Mouse (Mus musculus) lung, embryonic 15.5 days (tissue): ENCODE data around the gene Stxbp3. TPM values are rescaled to one million over a fixed set of nuclear protein-coding genes. Genes with fewer than 3 reads are reported as not detected.
"Not testable (repeated sequence)": the region's sequence is repeated elsewhere in the genome, so short reads cannot be mapped to it uniquely, and the experiment has no call there.

Experiments used
- ATAC-seq: fragments of 200-750 bp; cut with Nextera tagmentation; 2 replicates; pipeline ENCODE4 v1.8.0; 2017; ENCODE audit warnings: moderate number of reproducible peaks, borderline replicate concordance; ENCODE audit not compliant: low FRiP score, low TSS enrichment; ENCODE audit errors: extremely low read depth
- H3K27ac ChIP-seq: fragments of 300-500 bp; sonication (generic); 2 replicates; pipeline ENCODE4 v1.5.1; 2015; ENCODE audit warnings: moderate library complexity, mild to moderate bottlenecking, inconsistent platforms
- H3K27me3 ChIP-seq: fragments of 300-500 bp; sonication (generic); 2 replicates; pipeline ENCODE4 v1.6.1; 2015; ENCODE audit warnings: inconsistent platforms
- H3K36me3 ChIP-seq: fragments of 300-500 bp; sonication (generic); 2 replicates; pipeline ENCODE4 v1.6.1; 2015; ENCODE audit warnings: inconsistent platforms
- H3K4me1 ChIP-seq: fragments of 300-500 bp; sonication (generic); 2 replicates; pipeline ENCODE4 v1.6.1; 2015; ENCODE audit warnings: inconsistent platforms
- H3K4me2 ChIP-seq: fragments of 300-500 bp; sonication (generic); 2 replicates; pipeline ENCODE4 v1.6.1; 2015; ENCODE audit warnings: inconsistent platforms, mild to moderate bottlenecking, moderate library complexity
- H3K4me3 ChIP-seq: fragments of 300-500 bp; sonication (generic); 2 replicates; pipeline ENCODE4 v1.5.1; 2015; ENCODE audit warnings: mild to moderate bottlenecking, inconsistent platforms
- H3K9ac ChIP-seq: fragments of 300-500 bp; sonication (generic); 2 replicates; pipeline ENCODE4 v1.6.1; 2015; ENCODE audit warnings: inconsistent platforms
- H3K9me3 ChIP-seq: fragments of 300-500 bp; sonication (generic); 2 replicates; pipeline ENCODE4 v1.6.1; 2016; ENCODE audit warnings: inconsistent platforms
- WGBS: fragments of 180-500 bp; shearing (Covaris S2); methylation state at CpG from one replicate; pipeline ENCODE4 v1.1.7; 2015; 5-methylcytosine and 5-hydroxymethylcytosine counted together
- polyA plus RNA-seq: library from polyadenylated mRNA; unstranded; fragments of >200 nt; fragmentation: Nextera tagmentation; extraction: Ambion mirVana; gene quantifications from 2 replicates; pipeline ENCODE4 v1.2.1, GENCODE M21; 2015

Stxbp3 gene
- polyA plus RNA-seq, 1 experiment from 2014 or later: 43.1 TPM

DNA sequence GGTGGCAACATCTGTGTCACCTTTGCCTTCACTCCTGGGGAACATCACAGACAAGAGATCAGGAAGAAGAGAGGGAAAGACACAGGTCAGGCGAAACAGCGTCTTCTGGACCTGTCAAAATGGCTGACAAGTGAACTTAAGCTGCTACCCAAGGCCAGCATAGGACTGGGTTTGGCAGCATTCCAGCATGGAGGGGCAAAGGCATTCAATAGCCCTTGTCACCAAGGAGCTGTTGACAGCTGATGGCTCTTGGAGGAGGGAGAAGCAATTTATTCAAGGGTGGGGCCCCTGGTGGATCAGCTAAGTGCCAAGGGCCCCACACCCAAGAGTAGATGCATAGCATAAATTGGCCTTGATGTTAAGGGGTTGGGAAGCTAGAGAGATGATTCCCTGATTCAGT lies 38.8 kb upstream of the Stxbp3 start:
- no peak overlapping the region for H3K27ac ChIP-seq

DNA sequence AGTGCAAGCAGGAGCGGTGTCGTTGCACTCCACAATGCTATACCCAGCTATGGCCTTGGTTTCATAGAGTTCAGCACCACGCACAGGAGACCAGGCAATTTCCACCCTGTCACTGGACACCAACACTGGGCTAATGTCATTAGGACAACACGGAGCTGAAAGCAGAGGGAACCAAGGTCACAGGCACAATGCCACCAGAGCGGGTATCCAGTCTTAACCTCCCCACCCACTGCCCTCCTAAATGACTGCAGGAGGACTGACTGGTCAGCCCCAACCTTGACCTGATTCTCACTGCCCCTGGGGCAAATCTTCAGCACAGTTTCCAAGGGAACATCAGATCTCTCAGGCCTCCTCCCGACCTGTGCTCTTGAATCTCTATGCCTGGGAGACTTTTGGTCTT lies 30.3 kb upstream of the Stxbp3 start:
- ATAC-seq: no peak

More for the DNA sequence above, 38.8 kb upstream of the Stxbp3 start:
- WGBS: 51% methylated on average over 2 of the region's 2 CpGs
- ATAC-seq: no peak
- no peak overlapping the region for H3K4me3 ChIP-seq
- no peaks in the 10 kb centered on the region for H3K9me3 ChIP-seq
- H3K36me3 ChIP-seq: no peaks in the 10 kb centered on the region
- no peaks in the 10 kb centered on the region for H3K27me3 ChIP-seq
- H3K4me1 ChIP-seq: peaks cover 24% of the 10 kb centered on the region
- H3K9ac ChIP-seq: no peak overlapping the region
- H3K4me2 ChIP-seq: no peak overlapping the region

DNA sequence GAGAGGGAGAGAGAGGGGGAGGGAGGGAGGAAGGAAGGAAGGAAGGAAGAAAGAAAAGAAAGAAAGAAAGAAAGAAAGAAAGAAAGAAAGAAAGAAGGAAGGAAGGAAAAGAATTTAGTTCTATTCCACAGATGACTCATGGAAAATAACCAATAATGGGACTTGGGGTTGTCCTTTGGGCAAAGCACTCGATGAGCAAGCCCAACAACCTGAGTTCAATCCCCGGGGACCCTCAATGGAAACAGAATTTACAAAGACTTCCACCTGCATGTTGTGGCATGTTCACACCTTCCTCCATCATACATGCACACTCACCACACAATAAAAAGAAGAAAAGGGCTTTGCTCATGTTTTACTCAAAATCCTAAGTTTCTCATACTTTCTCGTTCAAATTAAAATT lies 27.1 kb upstream of the Stxbp3 start:
- Histone ChIP-seq H3K4me2 (no peak overlapping the region), H3K27ac (no peak overlapping the region), H3K4me1 (no peaks in the 10 kb centered on the region), H3K9me3 (no peaks in the 10 kb centered on the region), H3K27me3 (no peaks in the 10 kb centered on the region), H3K9ac (no peak overlapping the region), H3K36me3 (no peaks in the 10 kb centered on the region), H3K4me3 (no peak overlapping the region)
- no peak for ATAC-seq
- WGBS: 86% methylated on average over 3 of the region's 3 CpGs

More for the DNA sequence above, 30.3 kb upstream of the Stxbp3 start:
- 78% methylated on average over 6 of the region's 6 CpGs for WGBS
- Histone ChIP-seq H3K27me3 (no peaks in the 10 kb centered on the region), H3K36me3 (no peaks in the 10 kb centered on the region), H3K27ac (no peak overlapping the region), H3K4me1 (no peaks in the 10 kb centered on the region), H3K4me2 (no peak overlapping the region), H3K9ac (no peak overlapping the region), H3K9me3 (no peaks in the 10 kb centered on the region), H3K4me3 (no peak overlapping the region)

DNA sequence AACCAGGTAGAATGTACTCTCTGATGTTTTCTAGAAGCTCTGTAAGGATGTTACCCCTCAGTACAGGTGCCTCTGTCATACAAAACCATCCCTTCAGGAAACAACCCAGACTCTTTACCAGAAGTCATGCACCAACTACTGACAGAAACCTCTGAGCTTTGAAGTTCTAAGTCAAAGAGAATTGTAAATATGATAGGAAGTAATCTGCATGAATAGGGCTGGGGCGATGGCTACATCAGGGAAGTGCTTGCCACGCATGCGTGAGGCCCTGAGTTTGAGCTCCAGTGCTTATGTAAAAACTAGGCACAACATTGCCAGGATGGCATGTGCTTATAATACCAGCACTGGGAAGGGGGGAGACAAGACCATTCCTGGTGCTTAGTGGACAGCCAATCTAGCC lies 25.4 kb upstream of the Stxbp3 start:
- Histone ChIP-seq H3K4me2 (no peak overlapping the region), H3K27me3 (no peaks in the 10 kb centered on the region), H3K9me3 (no peaks in the 10 kb centered on the region), H3K27ac (no peak overlapping the region), H3K9ac (no peak overlapping the region), H3K4me3 (no peak overlapping the region), H3K4me1 (no peaks in the 10 kb centered on the region), H3K36me3 (no peaks in the 10 kb centered on the region)
- WGBS: 91% methylated on average over 3 of the region's 3 CpGs
- no peak for ATAC-seq

DNA sequence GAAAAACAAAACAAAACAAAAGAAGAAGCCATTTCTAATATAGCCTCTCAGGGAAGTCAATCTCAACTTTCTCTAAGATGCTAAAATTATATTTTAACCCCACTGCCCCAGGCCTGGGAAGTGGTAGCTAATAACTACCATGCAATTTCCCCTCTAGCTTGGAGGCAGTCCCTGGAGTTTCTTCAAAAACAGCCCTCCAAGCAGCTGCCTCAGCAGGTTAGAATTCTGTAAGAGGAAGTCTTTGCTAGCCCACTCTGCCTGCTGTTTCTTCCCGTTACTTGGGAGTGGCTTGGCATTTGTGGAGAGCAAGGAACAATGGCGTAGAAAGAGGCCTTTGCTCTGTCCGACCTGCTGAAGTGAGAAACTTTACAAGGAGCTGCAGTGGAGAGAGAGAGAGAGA lies 24.8 kb upstream of the Stxbp3 start:
- Histone ChIP-seq H3K4me2 (no peak overlapping the region), H3K36me3 (no peaks in the 10 kb centered on the region), H3K27me3 (no peaks in the 10 kb centered on the region), H3K9ac (no peak overlapping the region), H3K4me3 (no peak overlapping the region), H3K27ac (no peak overlapping the region), H3K9me3 (no peaks in the 10 kb centered on the region), H3K4me1 (no peaks in the 10 kb centered on the region)
- no peak for ATAC-seq
- 34% methylated on average over 3 of the region's 3 CpGs for WGBS

DNA sequence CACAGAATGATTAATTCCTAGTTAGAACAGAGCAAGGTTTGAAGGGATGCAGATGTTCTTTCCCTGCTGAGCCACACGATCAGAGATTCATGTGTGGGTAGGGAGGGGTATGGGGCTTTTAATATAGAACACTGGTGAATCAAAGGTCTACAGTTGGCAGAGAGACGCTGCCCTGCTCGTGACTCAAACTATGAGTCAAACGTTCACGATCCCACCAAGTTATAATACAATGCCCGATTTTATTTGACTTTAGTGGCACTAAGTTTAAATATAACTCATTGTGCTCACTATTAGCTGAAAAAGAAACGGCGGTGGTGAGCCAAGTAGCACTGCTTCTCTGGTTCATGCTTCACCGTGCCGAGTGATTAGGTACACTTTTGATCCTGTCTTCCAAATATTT lies 22.8 kb upstream of the Stxbp3 start:
- no peaks in the 10 kb centered on the region for H3K36me3 ChIP-seq
- WGBS: 65% methylated on average over 10 of the region's 10 CpGs
- no peak for ATAC-seq
- H3K4me3 ChIP-seq: no peak overlapping the region
- H3K9me3 ChIP-seq: no peaks in the 10 kb centered on the region
- H3K27me3 ChIP-seq: no peaks in the 10 kb centered on the region
- no peak overlapping the region for H3K27ac ChIP-seq
- peaks cover 13% of the 10 kb centered on the region for H3K4me1 ChIP-seq
- H3K4me2 ChIP-seq: no peak overlapping the region
- no peak overlapping the region for H3K9ac ChIP-seq

DNA sequence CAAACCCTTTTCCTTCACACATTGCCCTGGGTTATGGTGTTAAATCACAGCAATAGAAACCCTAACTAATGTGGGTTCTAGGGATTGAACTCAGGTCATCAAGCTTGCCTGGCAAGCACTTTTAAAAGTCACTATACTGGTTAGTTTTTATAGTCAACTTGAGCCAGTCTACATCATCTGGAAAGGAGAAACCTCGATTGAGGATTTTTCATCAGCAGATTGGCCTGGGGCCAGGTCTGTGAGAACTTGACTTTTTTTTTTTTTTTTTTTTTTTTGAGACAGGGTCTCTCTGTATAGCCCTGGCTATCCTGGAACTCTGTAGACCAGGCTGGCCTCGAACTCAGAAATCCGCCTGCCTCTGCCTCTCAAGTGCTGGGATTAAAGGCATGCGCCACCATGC lies 22.0 kb upstream of the Stxbp3 start:
- WGBS: 75% methylated on average over 4 of the region's 4 CpGs
- ATAC-seq, H3K4me2 ChIP-seq, H3K27me3 ChIP-seq, H3K4me3 ChIP-seq, H3K9ac ChIP-seq, H3K27ac ChIP-seq, H3K36me3 ChIP-seq, H3K9me3 ChIP-seq: not testable (repeated sequence)
- peaks cover 20% of the 10 kb centered on the region for H3K4me1 ChIP-seq

DNA sequence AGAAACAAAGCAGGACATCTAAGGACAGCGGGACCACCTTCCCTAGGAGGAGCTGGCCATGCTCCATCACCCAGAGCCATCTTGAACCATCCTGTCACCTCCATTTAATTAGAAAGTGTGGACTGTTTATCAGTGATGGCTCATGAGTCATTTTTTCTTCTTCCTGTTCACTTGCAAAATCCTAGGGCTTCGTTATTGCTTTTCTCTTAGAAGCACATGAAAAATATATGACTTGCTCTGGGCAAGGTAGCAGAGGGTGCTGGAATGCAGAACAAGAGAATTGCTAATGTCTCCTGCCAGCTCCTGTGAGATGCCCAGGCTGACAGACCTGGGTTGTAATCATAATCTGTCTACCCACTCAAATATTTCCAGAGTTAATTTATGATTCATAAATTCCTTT lies 20.5 kb upstream of the Stxbp3 start:
- H3K9me3 ChIP-seq: no peaks in the 10 kb centered on the region
- H3K27me3 ChIP-seq: no peaks in the 10 kb centered on the region
- no peak for ATAC-seq
- no peak overlapping the region for H3K4me2 ChIP-seq
- no peak overlapping the region for H3K9ac ChIP-seq
- 70% methylated on average over 2 of the region's 2 CpGs for WGBS
- H3K27ac ChIP-seq: no peak overlapping the region
- H3K4me3 ChIP-seq: no peak overlapping the region
- no peaks in the 10 kb centered on the region for H3K36me3 ChIP-seq
- peaks cover 34% of the 10 kb centered on the region for H3K4me1 ChIP-seq

DNA sequence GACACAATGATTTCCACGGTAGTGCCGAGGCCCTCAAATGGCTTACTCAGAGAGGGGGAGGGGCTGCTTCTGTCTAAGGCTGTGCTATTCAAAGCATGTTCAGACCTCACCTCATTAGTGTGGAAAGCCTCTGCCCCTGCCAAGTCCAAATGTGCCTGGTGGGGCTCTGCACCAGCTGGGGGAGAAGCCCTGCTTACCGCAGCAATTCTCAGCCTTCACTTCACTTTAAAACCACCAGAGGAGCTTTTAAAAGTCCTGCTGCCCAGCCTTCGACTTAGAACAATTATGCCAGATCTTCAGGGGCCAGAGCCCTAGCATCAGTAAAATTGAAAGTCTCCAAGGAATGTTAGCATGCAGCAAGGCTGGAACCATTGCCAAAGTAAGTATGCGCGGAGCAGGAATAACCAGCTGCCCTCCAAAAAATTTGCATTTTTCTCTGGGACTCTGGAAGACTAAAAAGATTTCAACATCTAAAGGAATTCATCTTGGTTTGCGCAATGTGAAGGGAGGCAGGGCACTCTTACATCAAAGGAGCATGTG lies 18.0 kb upstream of the Stxbp3 start:
- H3K9me3 ChIP-seq: no peaks in the 10 kb centered on the region
- H3K4me3 ChIP-seq: peak overlapping the region; percentile 7
- no peaks in the 10 kb centered on the region for H3K27me3 ChIP-seq
- peak overlapping the region; percentile 43 for H3K4me2 ChIP-seq
- WGBS: 15% methylated on average over 7 of the region's 7 CpGs
- H3K9ac ChIP-seq: no peak overlapping the region
- H3K4me1 ChIP-seq: peaks cover 45% of the 10 kb centered on the region
- peak; percentile 91 for ATAC-seq
- H3K36me3 ChIP-seq: no peaks in the 10 kb centered on the region
- peak overlapping the region; percentile 97 for H3K27ac ChIP-seq

DNA sequence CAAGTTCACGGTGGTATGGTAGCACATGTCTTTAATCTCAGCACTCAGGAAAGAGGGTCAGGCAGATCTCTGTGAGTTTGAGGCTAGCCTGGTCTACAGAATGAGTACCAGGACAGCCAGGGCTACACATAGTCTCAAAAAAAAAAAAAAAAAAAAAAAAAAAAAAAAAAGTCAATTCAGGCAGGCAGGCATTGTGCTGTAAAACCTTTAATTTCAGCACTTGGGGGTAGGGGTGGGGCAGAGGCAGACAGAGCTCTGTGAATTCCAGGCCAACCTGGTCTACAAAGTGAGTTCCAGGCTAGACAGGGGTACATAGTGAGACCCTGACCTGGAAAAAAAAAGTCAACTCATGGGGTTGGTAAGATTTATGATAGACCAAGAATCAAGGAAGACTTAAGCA lies 17.4 kb upstream of the Stxbp3 start:
- Histone ChIP-seq H3K9me3 (no peaks in the 10 kb centered on the region), H3K4me1 (peaks cover 45% of the 10 kb centered on the region), H3K9ac (no peak overlapping the region), H3K27ac (peak overlapping the region; percentile 97), H3K27me3 (no peaks in the 10 kb centered on the region), H3K36me3 (no peaks in the 10 kb centered on the region), H3K4me3 (no peak overlapping the region), H3K4me2 (peak overlapping the region; percentile 43)
- ATAC-seq: peak; percentile 1; the same call in 1 of the 2 replicates
- WGBS: 86% methylated on average over 1 of the region's 1 CpGs

DNA sequence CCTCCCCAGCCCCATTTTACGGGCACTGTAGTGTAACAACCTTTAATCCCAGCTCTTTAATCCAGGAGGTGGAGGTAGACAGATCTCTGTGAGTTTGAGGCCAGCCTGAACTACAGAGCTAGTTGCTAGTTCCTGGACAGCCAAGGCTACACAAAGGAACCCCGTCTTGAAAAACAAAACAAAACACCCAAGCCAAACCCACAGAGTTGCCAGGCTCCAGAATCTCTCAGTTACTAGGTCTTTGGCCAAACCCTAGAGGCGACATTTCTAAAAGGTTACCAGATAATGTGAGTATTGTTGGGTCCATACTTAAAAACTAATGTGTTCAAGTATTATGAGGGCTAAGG lies 16.8 kb upstream of the Stxbp3 start:
- Histone ChIP-seq H3K9me3 (no peaks in the 10 kb centered on the region), H3K36me3 (no peaks in the 10 kb centered on the region), H3K27me3 (no peaks in the 10 kb centered on the region), H3K4me3 (no peak overlapping the region), H3K27ac (0 out of 2 replicates have a peak overlapping the region, but pooled peaks have one; percentile 4), H3K4me2 (no peak overlapping the region), H3K9ac (no peak overlapping the region), H3K4me1 (peaks cover 51% of the 10 kb centered on the region)
- no peak for ATAC-seq
- 50% methylated on average over 3 of the region's 3 CpGs for WGBS

DNA sequence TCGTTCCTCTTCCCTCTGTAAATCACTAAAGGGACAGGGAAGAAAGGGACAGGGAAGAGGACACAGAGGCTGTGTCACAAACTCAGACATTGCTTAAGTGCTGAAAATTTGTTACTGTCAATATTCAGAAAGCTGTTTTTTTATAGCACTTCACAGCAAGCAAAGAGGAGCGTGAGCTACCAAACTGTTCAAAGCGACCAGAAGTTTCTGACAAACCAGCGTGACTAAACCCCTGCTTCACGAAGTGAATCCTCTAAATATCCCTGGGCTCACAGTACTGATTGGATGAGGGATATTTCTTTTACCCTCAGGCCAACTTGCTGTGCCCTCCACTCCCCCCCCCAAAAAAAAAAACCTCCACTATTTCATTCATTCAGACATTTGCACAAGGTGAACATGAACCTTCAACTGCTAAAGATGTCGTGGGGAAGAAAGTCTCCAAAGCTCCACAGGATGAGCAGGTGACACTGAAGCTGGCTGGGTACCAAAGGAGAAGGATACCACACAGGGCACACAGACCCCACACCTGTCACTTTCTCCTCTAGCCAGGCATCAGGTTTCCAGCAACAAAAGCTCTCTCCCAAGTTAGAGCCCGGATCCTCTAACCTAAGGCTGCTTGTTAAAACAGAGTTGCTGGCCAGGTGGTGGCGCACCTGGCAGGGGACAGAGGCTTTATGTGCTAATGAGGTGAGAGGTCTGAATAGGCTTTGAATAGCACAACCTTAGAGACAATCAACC lies 16.2 kb upstream of the Stxbp3 start:
- WGBS: 49% methylated on average over 8 of the region's 8 CpGs
- H3K9me3 ChIP-seq: no peaks in the 10 kb centered on the region
- H3K27me3 ChIP-seq: no peaks in the 10 kb centered on the region
- ATAC-seq: no peak
- no peak overlapping the region for H3K4me3 ChIP-seq
- H3K36me3 ChIP-seq: no peaks in the 10 kb centered on the region
- no peak overlapping the region for H3K9ac ChIP-seq
- peak overlapping the region; percentile 76 for H3K27ac ChIP-seq
- no peak overlapping the region for H3K4me2 ChIP-seq
- peaks cover 55% of the 10 kb centered on the region for H3K4me1 ChIP-seq
